Mouse (Mus musculus) forebrain, postnatal 0 days (tissue): Measurements from ENCODE around the gene Dis3l2. TPM values are rescaled to one million over a fixed set of nuclear protein-coding genes. Genes with fewer than 3 reads are reported as not detected.

Experiments
- ATAC-seq: fragments of 200-750 bp; cut with Nextera tagmentation; 2 replicates; pipeline ENCODE4 v1.8.0; 2017; ENCODE audit warnings: mild to moderate bottlenecking, moderate library complexity
- DNase-seq: peaks from one replicate; pipeline ENCODE4 v3.0.0-alpha.2; 2015
- H3K27ac ChIP-seq: fragments of 300-500 bp; sonication (generic); 2 replicates; pipeline ENCODE4 v1.5.1; 2014; ENCODE audit warnings: low read depth, mild to moderate bottlenecking, antibody characterized with exemption, low read length, moderate library complexity, mixed read lengths
- H3K27me3 ChIP-seq: fragments of 300-500 bp; sonication (generic); 2 replicates; pipeline ENCODE4 v1.6.1; 2014; ENCODE audit warnings: mild to moderate bottlenecking, low read length, mixed read lengths; ENCODE audit not compliant: insufficient read depth
- H3K36me3 ChIP-seq: fragments of 300-500 bp; sonication (generic); 2 replicates; pipeline ENCODE4 v1.6.1; 2014; ENCODE audit warnings: mild to moderate bottlenecking, moderate library complexity; ENCODE audit not compliant: insufficient read depth
- H3K4me1 ChIP-seq: fragments of 300-500 bp; sonication (generic); 2 replicates; pipeline ENCODE4 v1.6.1; 2014; ENCODE audit warnings: antibody characterized with exemption; ENCODE audit not compliant: insufficient read depth
- H3K4me2 ChIP-seq: fragments of 300-500 bp; sonication (generic); 2 replicates; pipeline ENCODE4 v1.6.1; 2014; ENCODE audit warnings: low read depth, mild to moderate bottlenecking, moderate library complexity
- H3K4me3 ChIP-seq: fragments of 300-500 bp; sonication (generic); 2 replicates; pipeline ENCODE4 v1.5.1; 2014; ENCODE audit warnings: low read depth, low read length, mixed read lengths
- H3K9ac ChIP-seq: fragments of 300-500 bp; sonication (generic); 2 replicates; pipeline ENCODE4 v1.6.1; 2014; ENCODE audit warnings: mild to moderate bottlenecking
- H3K9me3 ChIP-seq: fragments of 300-500 bp; sonication (generic); 2 replicates; pipeline ENCODE4 v1.6.1; 2016; ENCODE audit warnings: low read length
- CTCF ChIP-seq: sonication (generic); IDR thresholded peaks from 2 replicates; pipeline ENCODE4 v1.5.1; 2016; ENCODE audit warnings: antibody characterized with exemption, control low read depth, low read depth
- WGBS: fragments of 180-500 bp; shearing (Covaris S2); extraction: QIAGEN DNeasy Blood & Tissue Kit; methylation state at CpG from one replicate; pipeline ENCODE4 v1.1.7; 2014; 5-methylcytosine and 5-hydroxymethylcytosine counted together
- polyA plus RNA-seq: library from polyadenylated mRNA; unstranded; fragments of >200 nt; fragmentation: Nextera tagmentation; extraction: Ambion mirVana; gene quantifications from 2 replicates; pipeline ENCODE4 v1.2.1, GENCODE M21; 2015
- total RNA-seq: library from RNA; depleted of rRNA; stranded (reverse); fragments of >200 nt; gene quantifications from 2 replicates; pipeline ENCODE4 v1.2.3, GENCODE M21; 2014

The Dis3l2 gene
- total and polyA plus RNA-seq, 2 experiments from 2014 or later = 35.0 to 53.6 TPM

DNA sequence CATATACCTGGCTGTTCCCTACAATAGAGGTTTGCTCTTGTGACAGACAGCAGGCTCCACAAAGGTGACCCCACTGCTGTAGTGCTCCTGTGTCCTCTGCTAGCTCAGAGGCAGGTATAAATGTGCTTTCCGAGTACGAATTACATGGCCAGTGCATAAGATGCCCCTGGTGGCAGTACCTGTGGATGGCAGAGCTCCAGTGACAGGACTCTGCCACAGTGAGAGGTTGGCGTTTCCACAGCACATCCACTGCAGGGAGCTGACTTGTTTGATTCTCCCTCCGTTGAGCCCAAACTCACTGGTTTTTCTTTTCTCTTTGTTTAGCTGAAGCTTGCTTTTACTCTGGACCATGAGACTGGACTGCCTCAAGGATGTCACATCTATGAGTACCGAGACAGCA is 317.1 kb downstream of the Dis3l2 start:
- Histone ChIP-seq H3K4me3 (no peak overlapping the region), H3K27ac (no peak overlapping the region), H3K4me1 (no peaks in the 10 kb centered on the region), H3K9ac (no peak overlapping the region), H3K9me3 (no peaks in the 10 kb centered on the region), H3K27me3 (no peaks in the 10 kb centered on the region), H3K4me2 (no peak overlapping the region), H3K36me3 (peaks cover 15% of the 10 kb centered on the region; the same call in 1 of the 2 replicates)
- WGBS = 86% methylated on average over 5 of the region's 5 CpGs
- ATAC-seq = no peak
- DNase-seq = no peak
- TF ChIP-seq CTCF = no peak

DNA sequence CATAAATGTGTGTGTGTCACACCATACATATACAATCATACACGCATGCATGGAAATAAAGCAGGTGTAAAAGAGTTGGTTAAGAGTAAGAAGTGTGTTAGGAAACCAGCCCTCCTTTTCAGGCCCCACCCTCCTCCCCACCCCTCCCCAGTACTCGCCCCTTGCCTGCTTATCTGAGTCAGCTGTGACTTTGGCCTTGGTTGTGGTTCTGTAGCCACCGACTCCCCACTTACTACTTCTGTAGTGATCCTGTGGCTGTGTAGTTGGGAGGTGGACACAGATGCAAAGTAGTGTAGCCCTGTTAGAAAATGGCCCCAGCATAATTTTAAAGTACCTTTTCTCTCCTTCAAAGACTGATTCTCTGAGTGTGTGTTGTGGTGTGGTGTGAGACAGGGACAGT is 318.0 kb downstream of the Dis3l2 start:
- Histone ChIP-seq H3K9ac (no peak overlapping the region), H3K4me2 (no peak overlapping the region), H3K27me3 (no peaks in the 10 kb centered on the region), H3K4me3 (no peak overlapping the region), H3K9me3 (no peaks in the 10 kb centered on the region), H3K27ac (no peak overlapping the region), H3K4me1 (no peaks in the 10 kb centered on the region), H3K36me3 (peaks cover 15% of the 10 kb centered on the region; the same call in 1 of the 2 replicates)
- DNase-seq = no peak
- ATAC-seq = no peak
- no peak for TF ChIP-seq CTCF
- 93% methylated on average over 3 of the region's 3 CpGs for WGBS

GRCm38 (mm10) chr1:87023291-87024170 is 319.9 kb downstream of the Dis3l2 start:
- Histone ChIP-seq H3K27ac (no peak overlapping the region), H3K27me3 (no peaks in the 10 kb centered on the region), H3K36me3 (peaks cover 15% of the 10 kb centered on the region; the same call in 1 of the 2 replicates), H3K4me2 (no peak overlapping the region), H3K4me3 (no peak overlapping the region), H3K4me1 (no peaks in the 10 kb centered on the region), H3K9me3 (no peaks in the 10 kb centered on the region), H3K9ac (no peak overlapping the region)
- DNase-seq = no peak
- 71% methylated on average over 6 of the region's 6 CpGs for WGBS
- TF ChIP-seq CTCF = no peak
- ATAC-seq = peak; percentile 48

- no peaks in the 10 kb centered on the region for H3K4me1 ChIP-seq
- DNase-seq (no peak), ATAC-seq (no peak)
- H3K36me3 ChIP-seq = peaks cover 15% of the 10 kb centered on the region; the same call in 1 of the 2 replicates
- no peak overlapping the region for H3K27ac ChIP-seq
- H3K27me3 ChIP-seq = no peaks in the 10 kb centered on the region
- no peak overlapping the region for H3K9ac ChIP-seq
- no peak for TF ChIP-seq CTCF
- WGBS = 68% methylated on average over 1 of the region's 1 CpGs
- no peaks in the 10 kb centered on the region for H3K9me3 ChIP-seq
- no peak overlapping the region for H3K4me3 ChIP-seq
- no peak overlapping the region for H3K4me2 ChIP-seq
Observed at GRCm38 (mm10) chr1:87025021-87025420, 321.4 kb downstream of the Dis3l2 start.

DNA sequence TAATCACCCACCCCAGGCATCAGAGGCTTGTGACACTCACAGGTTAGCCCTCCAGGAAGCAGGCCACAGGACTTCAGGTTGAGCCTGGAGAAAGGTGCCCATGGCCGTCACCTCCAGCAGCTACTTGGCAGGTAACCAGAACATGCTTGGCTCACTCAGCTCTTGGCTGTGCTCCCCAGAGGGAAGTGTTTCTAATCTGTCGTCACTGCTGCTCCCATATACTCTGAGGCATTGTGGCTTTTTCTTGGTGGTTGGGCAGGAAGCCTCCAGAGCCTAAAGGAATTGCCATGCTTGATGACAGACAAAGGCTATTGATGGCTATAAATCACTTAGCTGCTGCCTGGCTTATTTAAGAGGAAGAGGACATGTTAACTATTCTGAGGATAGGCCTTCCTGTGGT is 325.2 kb downstream of the Dis3l2 start:
- Histone ChIP-seq H3K27me3 (no peaks in the 10 kb centered on the region), H3K4me2 (no peak overlapping the region), H3K4me3 (no peak overlapping the region), H3K36me3 (no peaks in the 10 kb centered on the region), H3K9ac (no peak overlapping the region), H3K27ac (no peak overlapping the region), H3K4me1 (no peaks in the 10 kb centered on the region), H3K9me3 (no peaks in the 10 kb centered on the region)
- ATAC-seq = no peak
- WGBS = 33% methylated on average over 2 of the region's 2 CpGs
- DNase-seq = no peak
- TF ChIP-seq CTCF = no peak

DNA sequence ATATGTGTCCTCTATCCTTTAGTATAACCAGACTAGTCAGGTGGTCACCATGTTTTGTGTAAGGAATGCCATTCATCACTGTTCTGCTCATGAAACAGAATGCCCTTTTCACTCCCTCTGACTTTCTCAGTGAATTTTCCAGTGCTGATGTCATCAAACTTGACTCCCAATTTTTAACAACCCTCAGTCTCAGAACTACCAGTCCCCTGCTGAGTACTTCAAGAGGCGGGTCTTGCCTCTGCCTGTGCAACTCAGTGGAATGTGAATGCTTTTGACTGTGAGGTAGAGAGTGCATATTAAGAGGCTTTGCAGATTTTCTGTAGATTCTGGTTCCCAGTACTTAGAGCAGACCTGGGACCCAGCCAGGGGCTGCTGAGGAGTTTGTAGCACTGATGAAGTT is 327.0 kb downstream of the Dis3l2 start:
- Histone ChIP-seq H3K27me3 (no peaks in the 10 kb centered on the region), H3K4me3 (no peak overlapping the region), H3K4me1 (no peaks in the 10 kb centered on the region), H3K4me2 (no peak overlapping the region), H3K27ac (no peak overlapping the region), H3K36me3 (no peaks in the 10 kb centered on the region), H3K9me3 (no peaks in the 10 kb centered on the region), H3K9ac (no peak overlapping the region)
- no peak for DNase-seq
- 29% methylated on average over 1 of the region's 1 CpGs for WGBS
- no peak for TF ChIP-seq CTCF
- no peak for ATAC-seq

DNA sequence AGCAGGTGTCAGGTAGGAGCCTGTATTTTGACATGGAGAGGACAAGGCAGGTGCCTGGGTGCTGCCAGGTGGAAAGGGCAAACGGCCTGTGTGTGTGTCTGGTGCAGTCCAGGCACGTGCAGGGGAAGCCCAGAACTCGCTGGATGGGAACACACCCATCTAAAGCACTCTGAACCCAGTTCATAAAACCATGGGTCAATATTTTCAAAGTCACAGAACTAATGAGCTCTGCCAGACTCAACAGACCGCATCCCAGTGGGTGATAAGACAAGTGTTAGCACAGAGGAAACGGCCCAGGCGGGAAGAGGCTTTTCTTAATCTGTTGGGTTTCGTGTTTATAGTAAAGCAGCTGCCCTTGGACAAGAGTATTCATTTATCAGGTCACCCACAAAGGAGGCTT is 328.9 kb downstream of the Dis3l2 start:
- Histone ChIP-seq H3K4me2 (no peak overlapping the region), H3K9me3 (no peaks in the 10 kb centered on the region), H3K27me3 (no peaks in the 10 kb centered on the region), H3K36me3 (no peaks in the 10 kb centered on the region), H3K4me3 (no peak overlapping the region), H3K27ac (no peak overlapping the region), H3K9ac (no peak overlapping the region), H3K4me1 (no peaks in the 10 kb centered on the region)
- DNase-seq (no peak), ATAC-seq (no peak)
- 73% methylated on average over 7 of the region's 7 CpGs for WGBS
- no peak for TF ChIP-seq CTCF
